Mouse (Mus musculus) embryonic facial prominence, embryonic 13.5 days (tissue): ENCODE results near the gene Rasl10a. TPM values are rescaled to one million over a fixed set of nuclear protein-coding genes. Genes with fewer than 3 reads are reported as not detected.

ENCODE experiments used
- ATAC-seq: fragments of 200-750 bp; cut with Nextera tagmentation; 2 replicates; pipeline ENCODE4 v1.8.0; 2017; ENCODE audit warnings: low read depth; ENCODE audit not compliant: insufficient number of reproducible peaks, insufficient read depth, low FRiP score, low TSS enrichment
- H3K27ac ChIP-seq: fragments of 300-500 bp; sonication (generic); 2 replicates; pipeline ENCODE4 v1.5.1; 2015; ENCODE audit warnings: moderate library complexity, mild to moderate bottlenecking, inconsistent platforms
- H3K27me3 ChIP-seq: fragments of 300-500 bp; sonication (generic); 2 replicates; pipeline ENCODE4 v1.6.1; 2015; ENCODE audit warnings: mild to moderate bottlenecking, inconsistent platforms
- H3K36me3 ChIP-seq: fragments of 300-500 bp; sonication (generic); 2 replicates; pipeline ENCODE4 v1.6.1; 2015; ENCODE audit warnings: mild to moderate bottlenecking, inconsistent platforms
- H3K4me1 ChIP-seq: fragments of 300-500 bp; sonication (generic); 2 replicates; pipeline ENCODE4 v1.6.1; 2015; ENCODE audit warnings: inconsistent platforms
- H3K4me2 ChIP-seq: fragments of 300-500 bp; sonication (generic); 2 replicates; pipeline ENCODE4 v1.6.1; 2015; ENCODE audit warnings: moderate library complexity, mild to moderate bottlenecking, inconsistent platforms
- H3K4me3 ChIP-seq: fragments of 300-500 bp; sonication (generic); 2 replicates; pipeline ENCODE4 v1.5.1; 2015; ENCODE audit warnings: mild to moderate bottlenecking, inconsistent platforms
- H3K9ac ChIP-seq: fragments of 300-500 bp; sonication (generic); 2 replicates; pipeline ENCODE4 v1.6.1; 2015; ENCODE audit warnings: mild to moderate bottlenecking, inconsistent platforms
- H3K9me3 ChIP-seq: fragments of 300-500 bp; sonication (generic); 2 replicates; pipeline ENCODE4 v1.6.1; 2016; ENCODE audit warnings: inconsistent platforms
- WGBS: fragments of 180-500 bp; shearing (Covaris S2); methylation state at CpG from one replicate; pipeline ENCODE4 v1.1.7; 2015; ENCODE audit warnings: mixed read lengths; 5-methylcytosine and 5-hydroxymethylcytosine counted together
- polyA plus RNA-seq: library from polyadenylated mRNA; unstranded; fragments of >200 nt; fragmentation: Nextera tagmentation; extraction: Ambion mirVana; gene quantifications from 2 replicates; pipeline ENCODE4 v1.2.1, GENCODE M21; 2015

The Rasl10a gene
- polyA plus RNA-seq, 1 experiment from 2014 or later = 0.49 TPM

- WGBS = 57% methylated on average over 2 of the region's 2 CpGs
- Histone ChIP-seq H3K4me2 (no peak overlapping the region), H3K9ac (no peak overlapping the region), H3K27me3 (no peaks in the 10 kb centered on the region), H3K4me3 (no peak overlapping the region), H3K4me1 (peaks cover 14% of the 10 kb centered on the region), H3K9me3 (no peaks in the 10 kb centered on the region), H3K36me3 (peaks cover 59% of the 10 kb centered on the region), H3K27ac (no peak overlapping the region)
- ATAC-seq = no peak
Observed at GRCm38 (mm10) chr11:5091706-5092105, 33.8 kb downstream of the Rasl10a start.

- H3K9ac ChIP-seq = no peak overlapping the region
- 76% methylated on average over 5 of the region's 5 CpGs for WGBS
- peak overlapping the region; percentile 87 for H3K4me2 ChIP-seq
- no peak for ATAC-seq
- H3K4me1 ChIP-seq = peaks cover 31% of the 10 kb centered on the region
- H3K9me3 ChIP-seq = no peaks in the 10 kb centered on the region
- peaks cover 22% of the 10 kb centered on the region for H3K36me3 ChIP-seq
- no peaks in the 10 kb centered on the region for H3K27me3 ChIP-seq
- no peak overlapping the region for H3K27ac ChIP-seq
- H3K4me3 ChIP-seq = no peak overlapping the region
Observed at GRCm38 (mm10) chr11:5095877-5096276, 37.9 kb downstream of the Rasl10a start.

GRCm38 (mm10) chr11:5096480-5097020, 38.6 kb downstream of the Rasl10a start:
- no peaks in the 10 kb centered on the region for H3K9me3 ChIP-seq
- H3K36me3 ChIP-seq = peaks cover 16% of the 10 kb centered on the region
- WGBS = 63% methylated on average over 8 of the region's 8 CpGs
- peak overlapping the region; percentile 100; the same call in 1 of the 2 replicates for H3K9ac ChIP-seq
- H3K4me2 ChIP-seq = peak overlapping the region; percentile 87
- H3K4me1 ChIP-seq = peaks cover 37% of the 10 kb centered on the region
- no peak overlapping the region for H3K27ac ChIP-seq
- ATAC-seq = no peak
- peak overlapping the region; percentile 99 for H3K4me3 ChIP-seq
- H3K27me3 ChIP-seq = no peaks in the 10 kb centered on the region

GRCm38 (mm10) chr11:5098035-5098735, 40.3 kb downstream of the Rasl10a start:
- Histone ChIP-seq H3K27me3 (no peaks in the 10 kb centered on the region), H3K27ac (peak overlapping the region; percentile 98), H3K4me3 (peak overlapping the region; percentile 99), H3K36me3 (peaks cover 5% of the 10 kb centered on the region; the same call in 1 of the 2 replicates), H3K9ac (peak overlapping the region; percentile 100), H3K4me1 (peaks cover 38% of the 10 kb centered on the region), H3K9me3 (no peaks in the 10 kb centered on the region), H3K4me2 (peak overlapping the region; percentile 87)
- under 1% methylated on average over 44 of the region's 44 CpGs for WGBS
- 0 out of 2 replicates have a peak, but pooled peaks have one; percentile 16 for ATAC-seq

DNA sequence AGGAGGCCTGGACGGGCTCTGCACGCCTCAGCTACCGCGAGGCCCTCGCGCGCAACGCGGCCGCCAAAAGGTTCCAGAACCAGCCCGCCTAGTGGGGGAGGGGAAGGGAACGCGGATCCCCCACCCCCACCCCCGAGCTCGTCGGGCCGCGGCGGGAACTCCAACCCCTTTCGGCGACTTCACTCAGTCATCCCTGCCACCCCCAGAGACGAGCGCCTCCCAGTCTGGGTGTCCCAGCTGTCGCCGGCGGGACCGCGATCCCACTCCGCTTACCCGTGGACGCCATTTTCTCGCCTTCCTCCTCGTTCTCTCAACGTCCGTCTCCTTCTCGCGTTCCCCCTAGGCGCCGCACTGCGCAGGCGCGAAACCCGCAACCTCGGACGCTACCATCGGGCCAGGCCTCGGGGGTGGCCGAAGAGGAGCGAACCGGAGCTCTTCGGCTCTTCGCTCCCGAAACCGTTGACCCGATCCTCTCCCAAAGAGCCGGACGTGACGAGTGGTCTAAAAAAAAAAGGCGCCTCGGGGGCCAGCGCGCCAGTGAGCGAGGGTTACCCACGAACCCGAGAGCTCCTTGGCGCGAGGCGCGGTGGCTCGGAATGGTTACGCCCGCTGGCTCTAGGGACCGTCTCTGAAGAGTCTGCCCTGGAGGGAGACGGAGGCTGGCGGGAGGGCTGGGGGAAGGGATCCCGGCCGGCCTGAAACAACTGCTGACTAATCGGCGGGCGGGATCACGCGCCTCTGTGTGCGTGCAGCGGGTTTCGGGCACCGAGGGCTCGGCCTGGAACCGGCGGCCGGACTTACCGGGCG, 41.0 kb downstream of the Rasl10a start, which contains the start of the genes Rhbdd3 and Ewsr1:
TSS of gene Rhbdd3 (plus strand) at position 191 of the 807 bp plus-strand sequence.
TSS of gene Ewsr1 (minus strand) at position 531 of the 807 bp plus-strand sequence.
- Histone ChIP-seq H3K9me3 (no peaks in the 10 kb centered on the region), H3K27me3 (no peaks in the 10 kb centered on the region), H3K36me3 (peaks cover 3% of the 10 kb centered on the region), H3K9ac (peak within 1 kb of the TSS; percentile 100), H3K27ac (peak within 1 kb of the TSS; percentile 98), H3K4me2 (peak within 1 kb of the TSS; percentile 87), H3K4me3 (peak within 1 kb of the TSS; percentile 99), H3K4me1 (peaks cover 37% of the 10 kb centered on the region)
- WGBS = under 1% methylated on average over 88 of the region's 92 CpGs
- peak; percentile 83 for ATAC-seq

- Histone ChIP-seq H3K9me3 (no peaks in the 10 kb centered on the region), H3K27me3 (no peaks in the 10 kb centered on the region), H3K4me3 (peak overlapping the region; percentile 99), H3K36me3 (peaks cover 10% of the 10 kb centered on the region), H3K4me2 (peak overlapping the region; percentile 80), H3K27ac (peak overlapping the region; percentile 98), H3K4me1 (peaks cover 34% of the 10 kb centered on the region), H3K9ac (peak overlapping the region; percentile 100)
- under 1% methylated on average over 31 of the region's 31 CpGs for WGBS
- peak; percentile 54 for ATAC-seq
Observed at GRCm38 (mm10) chr11:5099576-5100183, 41.8 kb downstream of the Rasl10a start.

- H3K4me2 ChIP-seq = peak overlapping the region; percentile 80
- peak overlapping the region; percentile 99 for H3K4me3 ChIP-seq
- H3K9ac ChIP-seq = peak overlapping the region; percentile 100
- H3K9me3 ChIP-seq = no peaks in the 10 kb centered on the region
- peaks cover 16% of the 10 kb centered on the region for H3K36me3 ChIP-seq
- no peak for ATAC-seq
- H3K4me1 ChIP-seq = peaks cover 34% of the 10 kb centered on the region
- H3K27ac ChIP-seq = peak overlapping the region; percentile 98
- WGBS = 1% methylated on average over 7 of the region's 7 CpGs
- no peaks in the 10 kb centered on the region for H3K27me3 ChIP-seq
Observed at GRCm38 (mm10) chr11:5100283-5100682, 42.4 kb downstream of the Rasl10a start.

GRCm38 (mm10) chr11:5100801-5101200, 42.9 kb downstream of the Rasl10a start:
- peak overlapping the region; percentile 100 for H3K9ac ChIP-seq
- 41% methylated on average over 5 of the region's 5 CpGs for WGBS
- H3K4me3 ChIP-seq = peak overlapping the region; percentile 99; the same call in 1 of the 2 replicates
- H3K36me3 ChIP-seq = peaks cover 21% of the 10 kb centered on the region
- no peaks in the 10 kb centered on the region for H3K27me3 ChIP-seq
- peak overlapping the region; percentile 98; the same call in 1 of the 2 replicates for H3K27ac ChIP-seq
- H3K9me3 ChIP-seq = no peaks in the 10 kb centered on the region
- peaks cover 33% of the 10 kb centered on the region for H3K4me1 ChIP-seq
- ATAC-seq = no peak
- peak overlapping the region; percentile 80 for H3K4me2 ChIP-seq

DNA sequence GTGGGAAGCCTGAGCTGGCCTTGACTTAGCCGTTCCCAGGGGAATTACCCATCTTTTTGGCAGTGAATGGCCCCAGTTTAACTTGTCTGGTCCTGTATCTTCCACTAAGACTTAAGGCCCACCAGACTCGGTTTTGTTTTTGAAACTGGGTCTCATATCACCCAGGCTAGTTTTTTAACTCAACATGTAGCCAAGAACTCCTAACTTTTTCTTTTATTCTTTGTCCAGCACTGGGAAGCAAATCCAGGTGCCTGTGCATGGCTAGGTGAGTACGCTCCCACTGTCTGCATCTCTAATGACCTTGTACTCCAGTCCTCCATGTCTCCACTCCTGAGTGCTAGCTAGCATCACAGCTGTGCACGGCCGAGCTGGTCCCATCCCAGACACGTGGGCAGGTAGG, 43.7 kb downstream of the Rasl10a start:
- no peak overlapping the region for H3K9ac ChIP-seq
- 78% methylated on average over 6 of the region's 6 CpGs for WGBS
- H3K4me1 ChIP-seq = peaks cover 24% of the 10 kb centered on the region
- no peaks in the 10 kb centered on the region for H3K27me3 ChIP-seq
- no peak overlapping the region for H3K27ac ChIP-seq
- no peak for ATAC-seq
- no peak overlapping the region for H3K4me3 ChIP-seq
- peaks cover 28% of the 10 kb centered on the region for H3K36me3 ChIP-seq
- no peak overlapping the region for H3K4me2 ChIP-seq
- no peaks in the 10 kb centered on the region for H3K9me3 ChIP-seq

GRCm38 (mm10) chr11:5102384-5102783, 44.5 kb downstream of the Rasl10a start:
- 90% methylated on average over 7 of the region's 7 CpGs for WGBS
- ATAC-seq = no peak
- Histone ChIP-seq H3K4me2 (no peak overlapping the region), H3K27me3 (no peaks in the 10 kb centered on the region), H3K4me1 (peaks cover 17% of the 10 kb centered on the region), H3K36me3 (peaks cover 28% of the 10 kb centered on the region), H3K9ac (no peak overlapping the region), H3K4me3 (no peak overlapping the region), H3K27ac (no peak overlapping the region), H3K9me3 (no peaks in the 10 kb centered on the region)

GRCm38 (mm10) chr11:5103986-5104509, 46.1 kb downstream of the Rasl10a start:
- WGBS = 93% methylated on average over 4 of the region's 4 CpGs
- Histone ChIP-seq H3K4me3 (no peak overlapping the region), H3K27ac (no peak overlapping the region), H3K36me3 (peaks cover 28% of the 10 kb centered on the region), H3K9me3 (no peaks in the 10 kb centered on the region), H3K4me1 (peaks cover 15% of the 10 kb centered on the region), H3K27me3 (no peaks in the 10 kb centered on the region), H3K9ac (0 out of 2 replicates have a peak overlapping the region, but pooled peaks have one; percentile 16), H3K4me2 (no peak overlapping the region)
- no peak for ATAC-seq
